Mouse (Mus musculus): Measurements from ENCODE around the gene Tnfsf11.

DNA sequence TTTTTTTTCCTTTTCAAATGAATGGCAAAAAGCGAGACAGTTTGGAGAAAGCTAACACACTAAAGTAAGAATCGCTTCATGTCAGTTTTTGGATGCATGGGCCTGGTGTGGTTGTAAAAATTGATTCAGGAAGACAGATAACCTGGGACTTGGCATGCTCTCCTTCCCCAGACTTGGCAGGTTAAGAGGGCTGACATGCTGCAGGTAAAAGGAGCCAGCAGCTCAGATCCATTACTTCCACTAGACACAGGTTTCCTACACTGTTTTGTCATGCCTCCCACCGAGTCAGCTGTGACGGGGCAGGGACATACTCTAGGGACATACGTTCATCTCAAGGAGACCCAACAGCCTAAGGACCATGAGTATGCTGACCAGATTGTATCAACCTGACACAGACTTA is 33.0 kb downstream of the Tnfsf11 start:
- no peak for TF ChIP-seq CTCF (IDR thresholded peaks at IDR 0.05; ENCODE audit: control insufficient read depth, insufficient read depth, insufficient read length)
- TF ChIP-seq MYOG (IDR thresholded peaks at IDR 0.05; ENCODE audit: control insufficient read depth, extremely low read depth, insufficient read length), result no peak
- no peak for TF ChIP-seq CEBPB (IDR thresholded peaks at IDR 0.05; ENCODE audit: low read depth)
- TF ChIP-seq MAX (IDR thresholded peaks at IDR 0.05), result no peak
- no peak for TF ChIP-seq USF1 (IDR thresholded peaks at IDR 0.05; ENCODE audit: low read depth)
- no peak for TF ChIP-seq MYOD1 (IDR thresholded peaks at IDR 0.05; ENCODE audit: control insufficient read depth, insufficient read length, low read depth)
